Mouse (Mus musculus) thymus, adult 18-20 months (tissue): ENCODE data around the gene Mef2a.
A peak's percentile ranks its signal among the peaks of the same experiment; 100 is the strongest.

Experiments used
- DNase-seq, 2 experiments: peaks; one replicate each; pipeline ENCODE4 v3.0.0; 2022; ENCODE audit warnings: mixed read lengths in 2 of 2

The Mef2a gene

GRCm38 (mm10) chr7:67372729-67373583 is at the start of gene Mef2a:
Gene Mef2a (minus strand): TSS chr7:67372858.
- DNase-seq, result peak; percentile 90 to 92

DNA sequence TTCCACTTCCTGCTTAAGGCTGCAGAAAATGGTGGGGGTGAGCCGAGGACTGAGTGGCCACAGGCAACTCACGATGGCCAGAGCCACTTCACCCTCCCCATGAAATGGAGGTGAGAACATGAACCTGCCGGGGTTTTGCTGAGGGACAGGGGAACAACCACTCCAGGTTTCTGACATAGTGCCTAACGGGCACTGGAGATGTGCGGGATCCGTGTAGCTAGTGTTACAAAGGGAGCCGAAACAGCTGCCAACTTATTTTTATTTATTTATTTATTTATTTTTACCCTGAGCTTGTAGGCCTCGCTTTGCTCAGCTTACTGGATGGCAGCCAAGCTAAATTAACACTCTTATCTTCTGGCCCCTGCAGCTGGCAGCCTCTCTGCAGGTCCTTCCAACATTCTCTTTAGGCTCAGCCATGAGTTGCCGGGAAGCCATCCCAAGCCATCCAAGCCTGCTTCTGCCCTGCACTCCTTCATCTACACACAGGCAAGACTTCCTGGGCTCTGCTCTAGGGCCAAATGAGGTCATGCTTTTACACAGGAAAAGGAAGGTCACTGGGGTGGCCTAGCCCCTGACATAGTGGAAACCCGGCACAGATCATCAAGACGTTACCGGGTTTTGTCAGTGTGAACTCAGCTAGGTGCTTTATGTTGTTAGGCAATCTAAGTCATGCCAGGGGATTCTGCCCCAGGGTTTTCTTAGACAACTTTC is 49.0 kb upstream of the Mef2a start:
- peak; percentile 44 to 72 for DNase-seq

DNA sequence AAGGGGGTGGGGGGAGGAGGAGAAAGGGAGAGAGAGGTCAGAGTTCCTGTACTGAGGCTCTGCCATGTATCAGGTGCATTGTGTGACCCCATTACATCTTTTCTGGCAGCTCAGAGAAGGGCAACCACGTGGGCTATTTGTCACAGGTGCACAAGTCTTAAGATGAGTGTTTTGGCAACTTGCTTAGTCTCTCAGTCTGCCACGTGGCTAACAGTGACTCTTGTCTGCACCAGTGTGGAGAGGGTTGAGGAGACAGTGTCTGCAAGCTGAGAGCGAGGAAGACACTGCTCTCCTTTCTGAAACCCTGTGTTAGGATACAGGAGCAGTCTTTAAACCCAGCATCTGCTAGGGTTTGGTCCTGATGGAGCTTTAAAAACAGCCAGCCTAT is 48.4 kb upstream of the Mef2a start:
- DNase-seq, result peak; percentile 69 to 85

DNA sequence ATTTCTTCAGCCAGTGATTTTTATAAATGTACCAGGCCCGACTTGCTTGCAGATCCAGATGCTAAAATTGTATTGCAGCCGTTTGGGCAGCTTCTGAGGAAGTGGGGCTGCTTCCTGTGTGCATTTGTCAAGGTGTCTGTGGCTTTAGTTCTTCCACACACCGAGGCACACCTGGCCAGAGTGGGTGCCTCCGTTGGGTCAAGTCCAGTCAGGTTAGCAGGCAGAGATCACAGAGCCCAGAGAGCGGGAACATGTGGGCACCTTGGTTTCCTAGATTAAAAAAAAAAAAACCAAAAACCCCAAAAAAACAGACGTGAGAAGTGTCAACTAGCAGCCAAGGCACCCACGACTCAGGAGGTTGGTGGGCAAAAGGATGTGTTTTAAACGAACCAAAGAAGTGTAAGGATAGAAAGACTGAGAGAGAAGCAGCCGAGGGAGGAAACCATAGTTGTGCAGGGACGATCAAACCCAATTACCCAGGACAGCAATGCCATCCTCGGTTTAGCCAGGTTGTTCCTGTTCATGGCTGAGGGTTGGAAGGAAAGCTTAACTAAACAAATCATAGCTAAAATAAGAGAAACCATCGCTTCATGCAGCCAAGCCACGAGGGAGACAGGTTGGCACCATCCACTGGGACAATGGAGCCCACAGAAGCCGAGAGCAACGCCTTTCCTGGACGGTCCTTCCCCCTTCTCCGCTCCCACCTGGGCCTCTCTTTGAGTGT is 47.1 kb upstream of the Mef2a start:
- peak; percentile 65 to 80 for DNase-seq

DNA sequence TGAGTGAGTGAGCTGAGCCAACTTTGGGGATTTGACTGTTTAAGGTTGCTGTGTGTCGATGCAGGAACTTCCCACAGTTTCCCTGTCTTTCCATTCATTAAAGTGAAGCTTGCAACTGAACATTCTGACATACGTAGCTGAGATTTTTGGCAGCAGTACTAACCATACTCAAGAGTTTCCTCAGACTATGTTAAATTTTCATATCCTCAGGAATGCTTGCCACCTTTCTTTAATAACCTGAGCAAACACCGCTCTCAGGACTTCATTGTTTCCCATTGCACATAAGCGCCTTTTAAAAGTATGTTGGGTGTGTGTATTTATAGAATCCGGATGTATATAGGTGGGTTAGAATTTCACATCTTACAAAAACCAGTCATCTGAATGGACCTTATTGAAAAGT is 45.5 kb upstream of the Mef2a start:
- no peak for DNase-seq

- DNase-seq, result no peak
These were observed 42.1 kb upstream of the Mef2a start for GRCm38 (mm10) chr7:67414766-67415165.

- peak; percentile 60 to 68 for DNase-seq
These were observed 40.0 kb upstream of the Mef2a start for GRCm38 (mm10) chr7:67412686-67413085.

DNA sequence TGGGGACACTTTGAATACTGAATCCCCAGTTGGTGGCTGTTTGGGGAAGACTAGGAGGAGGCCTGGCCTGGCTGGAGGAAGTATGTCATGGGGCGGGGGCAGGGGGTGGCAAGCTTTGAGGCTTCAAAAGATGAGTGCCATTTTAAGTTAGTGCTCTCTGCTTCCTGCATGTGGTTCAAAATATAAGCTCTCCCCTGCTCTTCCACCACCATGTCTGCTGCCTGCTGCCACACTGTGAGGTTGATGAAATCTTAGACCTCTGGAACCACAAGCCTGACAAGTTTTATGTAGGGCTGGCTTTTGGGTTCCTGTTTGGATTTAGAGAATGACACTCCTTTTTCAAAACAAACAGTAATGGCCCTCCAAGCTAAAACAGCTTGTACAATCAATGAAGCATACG is 34.4 kb upstream of the Mef2a start:
- no peak for DNase-seq

- no peak for DNase-seq
These were observed 31.5 kb upstream of the Mef2a start for GRCm38 (mm10) chr7:67404176-67404575.

- no peak for DNase-seq
These were observed 29.7 kb upstream of the Mef2a start for GRCm38 (mm10) chr7:67402353-67402752.

GRCm38 (mm10) chr7:67401379-67401778 is 28.7 kb upstream of the Mef2a start:
- no peak for DNase-seq

- DNase-seq, result no peak
These were observed 18.1 kb upstream of the Mef2a start for GRCm38 (mm10) chr7:67390760-67391159.

DNA sequence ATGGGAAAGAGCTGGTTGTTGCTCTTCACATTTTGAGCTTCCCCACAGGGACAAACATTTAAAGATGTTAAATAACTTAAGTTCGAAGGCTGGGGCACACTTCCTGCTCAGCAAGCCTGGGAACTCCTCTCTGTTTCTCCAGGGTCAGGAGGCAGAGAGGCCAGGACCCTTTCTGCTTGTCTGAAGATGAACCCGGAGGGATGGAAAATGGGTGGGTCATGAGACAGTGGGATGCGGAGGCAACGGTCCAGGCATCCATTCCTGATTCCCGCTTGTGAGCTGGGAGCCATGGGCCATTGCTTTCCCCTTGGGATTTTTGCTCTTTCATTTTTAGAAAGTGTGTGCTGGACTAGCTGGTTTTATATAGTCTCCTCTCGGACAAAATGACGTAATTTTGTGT is 17.4 kb upstream of the Mef2a start:
- DNase-seq, result no peak

GRCm38 (mm10) chr7:67384942-67385872 is 12.5 kb upstream of the Mef2a start:
- no peak for DNase-seq

DNA sequence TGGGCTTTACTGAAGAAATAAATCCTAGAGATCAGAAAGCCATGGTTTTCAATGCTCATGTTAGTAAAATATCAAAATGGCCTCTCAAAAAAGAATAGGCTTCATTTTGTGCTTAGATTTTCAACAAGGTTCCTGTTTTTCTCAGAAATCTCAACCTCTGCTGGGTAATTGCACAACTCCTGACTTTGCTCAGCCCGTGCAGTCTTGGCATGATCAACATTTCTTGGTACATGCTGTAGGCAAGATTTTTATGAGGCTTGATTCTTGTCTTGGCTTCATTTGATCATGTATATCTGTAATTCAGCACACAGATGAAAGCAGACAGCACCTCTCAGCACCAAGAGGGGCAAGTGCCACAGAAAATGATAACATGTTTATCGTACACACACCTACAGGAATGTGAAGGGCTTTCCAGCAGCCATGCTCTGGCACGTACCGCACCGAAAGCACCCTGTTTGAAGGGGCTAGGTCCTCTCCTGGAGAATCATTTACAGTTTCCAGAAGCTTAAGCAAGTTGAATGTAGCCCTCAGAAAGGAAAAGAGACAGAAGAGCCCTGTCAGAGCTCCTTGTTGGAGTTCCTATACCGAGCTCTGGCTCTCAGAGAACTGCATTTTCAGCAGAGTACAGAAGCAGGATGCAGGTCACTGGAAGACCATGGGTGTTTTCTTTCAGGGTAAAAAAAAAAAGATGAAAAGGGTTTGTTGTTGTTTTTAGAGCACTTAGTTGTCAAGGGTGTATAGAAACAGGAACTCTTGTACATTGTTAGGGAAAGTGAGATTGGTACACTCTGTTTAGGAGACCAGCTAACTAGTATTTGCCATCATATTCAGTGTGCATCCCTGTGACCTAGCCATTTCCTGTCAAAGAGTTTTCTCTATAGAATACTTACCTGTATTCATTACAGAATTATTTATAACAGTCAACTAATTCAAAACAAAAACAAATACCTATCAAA is 7.8 kb upstream of the Mef2a start:
- no peak for DNase-seq

GRCm38 (mm10) chr7:67376796-67377195 is 4.1 kb upstream of the Mef2a start:
- no peak for DNase-seq

DNA sequence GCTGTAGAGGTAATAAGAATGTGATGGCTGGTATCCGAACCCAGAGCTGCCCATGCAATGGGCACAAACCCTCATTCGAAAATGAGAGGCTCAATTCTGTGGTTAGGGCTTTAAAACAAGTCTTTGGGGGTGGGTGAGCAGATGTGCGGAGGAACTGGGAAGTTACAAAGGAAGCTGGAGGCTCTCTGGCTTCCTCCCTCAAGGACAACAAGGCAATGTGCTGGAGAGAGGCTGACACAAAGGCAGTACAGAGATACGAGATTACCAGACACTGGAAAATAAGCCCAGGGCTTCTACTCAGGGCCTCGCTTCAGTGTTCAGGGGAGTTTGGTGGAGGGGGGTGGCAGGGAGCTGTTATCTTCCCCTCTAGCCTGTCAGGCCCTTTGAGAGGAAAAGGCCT is 1.3 kb upstream of the Mef2a start:
- peak in 1 of 2 experiments; percentile 19 for DNase-seq

DNA sequence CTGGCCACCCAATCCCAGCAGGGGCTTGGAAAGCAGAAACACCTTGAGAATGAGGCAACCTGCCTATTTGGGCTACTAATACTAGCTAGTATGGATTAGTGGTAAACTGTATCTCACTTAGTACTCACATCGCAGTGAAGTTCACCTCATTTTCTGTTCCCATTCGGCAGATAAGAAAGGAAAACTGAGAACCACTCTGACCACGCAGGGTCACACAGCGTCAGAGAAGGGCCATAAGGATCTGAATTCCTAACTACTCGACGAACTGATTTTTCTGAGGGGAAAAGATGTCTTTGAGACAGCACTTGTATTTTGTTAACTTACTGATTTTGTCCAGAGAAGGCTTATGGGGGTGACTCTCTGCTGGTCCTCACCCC is 914 bp upstream of the Mef2a start:
- DNase-seq, result no peak

DNA sequence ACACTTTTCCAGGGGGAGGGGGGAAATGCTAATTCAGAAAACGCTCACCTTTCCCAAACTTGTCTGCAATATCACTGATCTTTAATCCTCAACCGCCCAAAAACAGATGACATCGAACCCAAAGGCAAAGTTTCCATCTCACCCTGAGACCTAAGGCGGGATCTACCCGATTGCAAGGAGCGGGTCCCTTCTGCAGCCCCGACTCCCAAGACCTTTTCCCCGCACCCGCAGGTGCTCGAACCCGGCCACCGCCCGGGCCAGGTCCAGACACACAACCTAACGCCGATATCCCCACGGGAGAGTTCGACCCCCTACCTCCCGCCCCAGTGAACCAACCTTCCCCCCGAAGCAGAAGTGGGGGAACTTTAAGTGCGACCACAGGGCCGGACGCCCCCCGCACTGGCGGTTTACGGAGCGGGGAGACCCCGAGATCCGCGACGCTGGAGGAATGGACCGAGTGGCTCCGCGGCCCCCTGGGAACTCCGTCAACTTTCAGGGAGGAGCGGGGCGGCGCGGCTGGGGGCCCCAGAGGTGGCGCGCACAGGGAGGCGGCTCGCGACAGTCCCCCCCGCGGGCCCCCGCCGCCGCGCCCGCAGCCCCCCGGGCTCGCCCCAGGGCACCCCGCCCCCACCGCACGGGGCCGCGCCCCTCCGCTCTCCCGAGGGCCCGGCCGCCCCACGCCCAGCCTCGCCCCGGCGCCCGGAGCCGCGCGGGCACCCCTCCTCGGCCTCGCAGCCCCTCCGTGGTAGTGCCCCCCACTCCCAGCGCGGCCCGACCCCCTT is 576 bp downstream of the Mef2a start:
- DNase-seq, result peak; percentile 36 to 52

DNA sequence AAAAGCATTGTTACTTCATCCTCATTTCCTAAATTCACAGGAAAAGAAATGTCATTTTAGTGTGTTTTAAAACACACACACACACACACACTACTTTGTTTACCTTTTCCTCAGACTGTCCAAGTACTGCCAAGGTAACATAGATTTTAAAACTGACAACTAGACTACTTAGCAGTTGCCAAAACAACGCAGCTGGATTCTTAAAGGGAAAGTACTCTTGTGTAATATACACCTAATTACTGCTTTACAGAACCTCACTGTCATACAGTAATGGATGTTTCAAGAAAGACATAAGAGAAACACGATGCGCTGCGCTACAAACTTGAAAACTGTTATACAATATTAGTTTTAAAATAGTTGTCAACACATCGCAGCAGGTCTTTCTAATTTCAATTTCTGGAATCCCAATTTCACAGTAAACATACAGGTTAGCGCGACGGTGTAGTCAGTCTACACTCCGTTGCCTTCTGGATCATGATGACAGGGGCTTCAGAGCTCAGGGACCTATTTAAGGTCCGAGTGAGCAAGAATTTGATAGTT is 1.2 kb downstream of the Mef2a start:
- no peak for DNase-seq
